Mouse (Mus musculus): Measurements from ENCODE around the gene Lamtor1. TPM values are rescaled to one million over a fixed set of nuclear protein-coding genes. Genes with fewer than 3 reads are reported as not detected.
A peak's percentile ranks its signal among the peaks of the same experiment; 100 is the strongest.

Gene Lamtor1
- polyA plus RNA-seq, 2 experiments: 61.7 to 67.8 TPM

GRCm38 (mm10) chr7:101970821-101971461 lies 65.2 kb downstream of the Lamtor1 start:
- DNase-seq (ENCODE audit: low read depth in 3 of 3, low spot score in 3 of 3) (peak in 2 of 3 experiments; percentile 22 to 32), ATAC-seq (ENCODE audit: insufficient read depth) (peak; percentile 36; the same call in 1 of the 2 replicates)
- H3K9me3 ChIP-seq (ENCODE audit: control insufficient read depth, low read length): no peaks in the 10 kb centered on the region
- TF ChIP-seq CTCF (IDR thresholded peaks at IDR 0.05; ENCODE audit: low read depth): no peak
- TF ChIP-seq EP300 (IDR thresholded peaks at IDR 0.05; ENCODE audit: low read depth): no peak
- H3K4me1 ChIP-seq (replicated peaks; ENCODE audit: control insufficient read depth in 2 of 2, insufficient read depth in 2 of 2, low read length in 1 of 2): peaks cover 22 to 31% of the 10 kb centered on the region in 2 experiments
- 7% methylated on average over 19 of the region's 19 CpGs for WGBS (ENCODE audit: insufficient replicate concordance)
- no peaks in the 10 kb centered on the region for H3K36me3 ChIP-seq (replicated peaks; ENCODE audit: control insufficient read depth, insufficient read depth, low read depth)
- H3K27ac ChIP-seq: peak overlapping the region; percentile 38
- H3K9ac ChIP-seq (replicated peaks): peak overlapping the region; percentile 68
- H3K27me3 ChIP-seq (ENCODE audit: control insufficient read depth, insufficient read depth, low read length): no peaks in the 10 kb centered on the region
- peak overlapping the region; percentile 79 for H3K4me2 ChIP-seq (ENCODE audit: low read depth)
- peak overlapping the region; percentile 65 to 82 for H3K4me3 ChIP-seq (ENCODE audit: insufficient read depth in 1 of 2, low read depth in 2 of 2, low read length in 2 of 2)

- H3K4me3 ChIP-seq (ENCODE audit: insufficient read depth in 1 of 2, low read depth in 2 of 2, low read length in 2 of 2): no peak overlapping the region; a peak in 1 of 4 replicates
- TF ChIP-seq EP300 (IDR thresholded peaks at IDR 0.05; ENCODE audit: low read depth): no peak
These were observed 66.0 kb downstream of the Lamtor1 start for GRCm38 (mm10) chr7:101971721-101972120.

GRCm38 (mm10) chr7:101973730-101974129 lies 68.0 kb downstream of the Lamtor1 start:
- no peaks in the 10 kb centered on the region for H3K27me3 ChIP-seq (ENCODE audit: control insufficient read depth, insufficient read depth, low read length)
- TF ChIP-seq EP300 (IDR thresholded peaks at IDR 0.05; ENCODE audit: low read depth): no peak
- no peak for TF ChIP-seq CTCF (IDR thresholded peaks at IDR 0.05; ENCODE audit: low read depth)
- no peak overlapping the region for H3K4me2 ChIP-seq (ENCODE audit: low read depth)
- 66% methylated on average over 3 of the region's 3 CpGs for WGBS (ENCODE audit: insufficient replicate concordance)
- ATAC-seq (ENCODE audit: insufficient read depth) (no peak), DNase-seq (ENCODE audit: low read depth in 3 of 3, low spot score in 3 of 3) (no peak)
- H3K4me1 ChIP-seq (replicated peaks; ENCODE audit: control insufficient read depth in 2 of 2, insufficient read depth in 2 of 2, low read length in 1 of 2): peaks cover 14 to 20% of the 10 kb centered on the region in 2 experiments
- no peak overlapping the region for H3K4me3 ChIP-seq (ENCODE audit: insufficient read depth in 1 of 2, low read depth in 2 of 2, low read length in 2 of 2)
- H3K36me3 ChIP-seq (replicated peaks; ENCODE audit: control insufficient read depth, insufficient read depth, low read depth): no peaks in the 10 kb centered on the region; the same call in 1 of the 2 replicates
- no peaks in the 10 kb centered on the region for H3K9me3 ChIP-seq (ENCODE audit: control insufficient read depth, low read length)
- no peak overlapping the region for H3K9ac ChIP-seq (replicated peaks)
- no peak overlapping the region for H3K27ac ChIP-seq

More at GRCm38 (mm10) chr7:101971721-101972120, 66.0 kb downstream of the Lamtor1 start:
- Histone ChIP-seq H3K36me3 (replicated peaks; ENCODE audit: control insufficient read depth, insufficient read depth, low read depth) (no peaks in the 10 kb centered on the region), H3K4me2 (ENCODE audit: low read depth) (peak overlapping the region; percentile 79), H3K9me3 (ENCODE audit: control insufficient read depth, low read length) (no peaks in the 10 kb centered on the region), H3K9ac (replicated peaks) (no peak overlapping the region; the same call in 1 of the 2 replicates), H3K4me1 (replicated peaks; ENCODE audit: control insufficient read depth in 2 of 2, insufficient read depth in 2 of 2, low read length in 1 of 2) (peaks cover 15 to 25% of the 10 kb centered on the region in 2 experiments), H3K27ac (no peak overlapping the region), H3K27me3 (ENCODE audit: control insufficient read depth, insufficient read depth, low read length) (no peaks in the 10 kb centered on the region)
- ATAC-seq (ENCODE audit: insufficient read depth) (no peak), DNase-seq (ENCODE audit: low read depth in 3 of 3, low spot score in 3 of 3) (no peak)
- 44% methylated on average over 2 of the region's 2 CpGs for WGBS (ENCODE audit: insufficient replicate concordance)

- ATAC-seq (ENCODE audit: insufficient read depth): no peak
- H3K27ac ChIP-seq: no peak overlapping the region
- no peaks in the 10 kb centered on the region for H3K9me3 ChIP-seq (ENCODE audit: control insufficient read depth, low read length)
- WGBS (ENCODE audit: insufficient replicate concordance): 62% methylated on average over 2 of the region's 2 CpGs
- H3K36me3 ChIP-seq (replicated peaks; ENCODE audit: control insufficient read depth, insufficient read depth, low read depth): peaks cover 3% of the 10 kb centered on the region; the same call in 1 of the 2 replicates
- H3K9ac ChIP-seq (replicated peaks): no peak overlapping the region
- no peak for DNase-seq (ENCODE audit: low read depth in 3 of 3, low spot score in 3 of 3)
- no peak for TF ChIP-seq CTCF (IDR thresholded peaks at IDR 0.05; ENCODE audit: low read depth)
- no peak for TF ChIP-seq EP300 (IDR thresholded peaks at IDR 0.05; ENCODE audit: low read depth)
- H3K4me3 ChIP-seq (ENCODE audit: insufficient read depth in 1 of 2, low read depth in 2 of 2, low read length in 2 of 2): no peak overlapping the region
- H3K4me1 ChIP-seq (replicated peaks; ENCODE audit: control insufficient read depth in 2 of 2, insufficient read depth in 2 of 2, low read length in 1 of 2): peaks cover 9 to 14% of the 10 kb centered on the region in 2 experiments
- no peaks in the 10 kb centered on the region for H3K27me3 ChIP-seq (ENCODE audit: control insufficient read depth, insufficient read depth, low read length)
- no peak overlapping the region for H3K4me2 ChIP-seq (ENCODE audit: low read depth)
These were observed 68.8 kb downstream of the Lamtor1 start for GRCm38 (mm10) chr7:101974505-101974904.

Small RNA genes lying within 50 kb of the gene (microRNA-seq; reads per million reads assigned to microRNA genes)
- gene Gm22655: not detected

Other genes starting within 250 kb of the Lamtor1 start
- 4.1 and 8.3 TPM in 2 replicates for gene Clpb, start 242.3 kb upstream of the Lamtor1 start, polyA plus RNA-seq (2012; rRNA removed)
- 18.7 and 20.6 TPM in 2 replicates for gene Clpb, start 242.3 kb upstream of the Lamtor1 start, polyA plus RNA-seq (2014; fragmentation: Nextera tagmentation; extraction: Ambion mirVana)
- 0.03 TPM in 1 of 2 replicates, not detected in the other for gene Phox2a, start 87.6 kb upstream of the Lamtor1 start, polyA plus RNA-seq (2012; rRNA removed)
- gene Phox2a, start 87.6 kb upstream of the Lamtor1 start, polyA plus RNA-seq (2014; fragmentation: Nextera tagmentation; extraction: Ambion mirVana): not detected in 2 replicates
- 4.4 and 6.8 TPM in 2 replicates for gene Inppl1, start 67.7 kb upstream of the Lamtor1 start, polyA plus RNA-seq (2012; rRNA removed)
- 0.69 and 2.0 TPM in 2 replicates for gene Inppl1, start 67.7 kb upstream of the Lamtor1 start, polyA plus RNA-seq (2014; fragmentation: Nextera tagmentation; extraction: Ambion mirVana)
- 7.4 and 8.0 TPM in 2 replicates for gene Folr2, start 48.7 kb upstream of the Lamtor1 start, polyA plus RNA-seq (2012; rRNA removed)
- 4.2 and 6.5 TPM in 2 replicates for gene Folr2, start 48.7 kb upstream of the Lamtor1 start, polyA plus RNA-seq (2014; fragmentation: Nextera tagmentation; extraction: Ambion mirVana)
- 25.6 and 54.6 TPM in 2 replicates for gene Anapc15, start 42.2 kb upstream of the Lamtor1 start, polyA plus RNA-seq (2012; rRNA removed)
- gene Anapc15, start 42.2 kb upstream of the Lamtor1 start, polyA plus RNA-seq (2014; fragmentation: Nextera tagmentation; extraction: Ambion mirVana): 51.9 and 52.0 TPM in 2 replicates
- 0.33 and 0.53 TPM in 2 replicates for gene Folr1, start 35.1 kb upstream of the Lamtor1 start, polyA plus RNA-seq (2012; rRNA removed)
- gene Folr1, start 35.1 kb upstream of the Lamtor1 start, polyA plus RNA-seq (2014; fragmentation: Nextera tagmentation; extraction: Ambion mirVana): 0.38 TPM in 1 of 2 replicates, not detected in the other
- gene Tomt, start 455 bp downstream of the Lamtor1 start, polyA plus RNA-seq (2012; rRNA removed): 0.05 and 0.08 TPM in 2 replicates
- gene Tomt, start 455 bp downstream of the Lamtor1 start, polyA plus RNA-seq (2014; fragmentation: Nextera tagmentation; extraction: Ambion mirVana): 0.09 and 0.13 TPM in 2 replicates
- 1.3 and 1.4 TPM in 2 replicates for gene Lrrc51, start 28.0 kb downstream of the Lamtor1 start, polyA plus RNA-seq (2012; rRNA removed)
- gene Lrrc51, start 28.0 kb downstream of the Lamtor1 start, polyA plus RNA-seq (2014; fragmentation: Nextera tagmentation; extraction: Ambion mirVana): 1.8 and 2.1 TPM in 2 replicates
- gene Numa1, start 28.2 kb downstream of the Lamtor1 start, polyA plus RNA-seq (2012; rRNA removed): 27.4 and 28.6 TPM in 2 replicates
- gene Numa1, start 28.2 kb downstream of the Lamtor1 start, polyA plus RNA-seq (2014; fragmentation: Nextera tagmentation; extraction: Ambion mirVana): 36.2 and 41.3 TPM in 2 replicates
- 12.7 and 14.8 TPM in 2 replicates for gene Il18bp, start 112.8 kb downstream of the Lamtor1 start, polyA plus RNA-seq (2012; rRNA removed)
- gene Il18bp, start 112.8 kb downstream of the Lamtor1 start, polyA plus RNA-seq (2014; fragmentation: Nextera tagmentation; extraction: Ambion mirVana): 15.0 and 15.9 TPM in 2 replicates
- gene Rnf121, start 159.6 kb downstream of the Lamtor1 start, polyA plus RNA-seq (2012; rRNA removed): 10.9 and 16.9 TPM in 2 replicates
- gene Rnf121, start 159.6 kb downstream of the Lamtor1 start, polyA plus RNA-seq (2014; fragmentation: Nextera tagmentation; extraction: Ambion mirVana): 10.0 and 10.5 TPM in 2 replicates
- gene Xndc1, start 159.6 kb downstream of the Lamtor1 start, polyA plus RNA-seq (2012; rRNA removed): 14.7 and 16.0 TPM in 2 replicates
- 5.4 and 6.3 TPM in 2 replicates for gene Xndc1, start 159.6 kb downstream of the Lamtor1 start, polyA plus RNA-seq (2014; fragmentation: Nextera tagmentation; extraction: Ambion mirVana)
- gene Xntrpc, start 159.8 kb downstream of the Lamtor1 start, polyA plus RNA-seq (2012; rRNA removed): 1.1 and 1.5 TPM in 2 replicates
- gene Xntrpc, start 159.8 kb downstream of the Lamtor1 start, polyA plus RNA-seq (2014; fragmentation: Nextera tagmentation; extraction: Ambion mirVana): 0.20 and 0.36 TPM in 2 replicates
- 0.12 TPM in 1 of 2 replicates, not detected in the other for gene Trpc2, start 177.2 kb downstream of the Lamtor1 start, polyA plus RNA-seq (2012; rRNA removed)
- gene Trpc2, start 177.2 kb downstream of the Lamtor1 start, polyA plus RNA-seq (2014; fragmentation: Nextera tagmentation; extraction: Ambion mirVana): not detected in 2 replicates
- gene Art1, start 195.8 kb downstream of the Lamtor1 start, polyA plus RNA-seq (2012; rRNA removed): 0.04 TPM in 1 of 2 replicates, not detected in the other
- not detected in 2 replicates for gene Art1, start 195.8 kb downstream of the Lamtor1 start, polyA plus RNA-seq (2014; fragmentation: Nextera tagmentation; extraction: Ambion mirVana)
- 0.08 and 0.10 TPM in 2 replicates for gene Art5, start 203.6 kb downstream of the Lamtor1 start, polyA plus RNA-seq (2012; rRNA removed)
- gene Art5, start 203.6 kb downstream of the Lamtor1 start, polyA plus RNA-seq (2014; fragmentation: Nextera tagmentation; extraction: Ambion mirVana): 0.15 and 0.20 TPM in 2 replicates
- not detected in 2 replicates for gene Chrna10, start 210.9 kb downstream of the Lamtor1 start, polyA plus RNA-seq (2012; rRNA removed)
- gene Chrna10, start 210.9 kb downstream of the Lamtor1 start, polyA plus RNA-seq (2014; fragmentation: Nextera tagmentation; extraction: Ambion mirVana): not detected in 2 replicates

All from liver, embryonic 14.5 days (tissue).